11 mouse cellular contexts compared by ENCODE assay signal in the genomic region with DNA sequence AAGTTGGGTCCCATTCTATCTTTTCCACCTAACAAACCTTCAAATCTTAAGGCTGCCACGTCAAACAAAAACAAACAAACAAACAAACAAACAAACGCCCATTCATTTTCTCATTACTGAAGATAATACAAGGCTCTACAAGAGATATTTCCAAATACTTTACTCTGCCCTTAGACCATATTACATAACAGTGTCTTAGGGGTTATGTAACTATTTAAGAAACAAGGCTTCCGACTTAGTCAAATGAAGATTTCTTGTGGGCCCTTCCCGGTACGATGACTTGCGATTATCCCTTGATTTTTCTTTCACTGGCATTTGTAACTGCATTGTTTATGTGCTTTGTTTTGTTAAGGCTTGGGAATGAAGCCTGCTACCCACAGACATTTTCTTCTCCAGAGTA.
DNase-seq lines count a peak whose midpoint lies in the region; ATAC-seq and TF ChIP-seq lines count a peak whose summit lies in the region.
"Had no signal": no experiment of that assay in that cellular context is flagged by ENCODE, and none has a peak within 500 bp of the region (broad histone marks: within the 10 kb centered on the region; RNA-seq: fewer than 3 reads in every experiment).

No protein-coding gene starts in this region.

- peak overlapping the region; percentile 16; the same call in 1 of the 2 replicates for H3K9ac ChIP-seq in liver, adult 2 months (ENCODE audit: low read depth, low read length)
- no peak overlapping the region for H3K9ac ChIP-seq in liver, embryonic 12.5 days
- no peak overlapping the region for H3K9ac ChIP-seq in embryonic facial prominence, embryonic 13.5 days
- no peak overlapping the region for H3K9ac ChIP-seq in limb, embryonic 15.5 days
- H3K9ac ChIP-seq: forebrain, embryonic 12.5 days; hindbrain, embryonic 13.5 days had no signal

- H3K4me1 ChIP-seq in heart, embryonic 10.5 days = peaks cover 43% of the 10 kb centered on the region
- peaks cover 4% of the 10 kb centered on the region for H3K4me1 ChIP-seq in liver, adult 2 months (ENCODE audit: control insufficient read depth, insufficient read depth, low read length)
- H3K4me1 ChIP-seq in liver, embryonic 12.5 days = peaks cover 23% of the 10 kb centered on the region
- H3K4me1 ChIP-seq in embryonic facial prominence, embryonic 13.5 days = peaks cover 58% of the 10 kb centered on the region
- H3K4me1 ChIP-seq in limb, embryonic 15.5 days = peaks cover 51% of the 10 kb centered on the region

- intact Hi-C loops in heart, postnatal 36 days (cut with DNase I) = loop anchor here (5.0 kb wide), 1 partner anchor 291 kb away; no protein-coding TSS in a partner anchor

- no peaks in the 10 kb centered on the region for H3K36me3 ChIP-seq in heart, embryonic 10.5 days
- H3K36me3 ChIP-seq in liver, adult 2 months (ENCODE audit: control insufficient read depth, insufficient read depth, low read length) = no peaks in the 10 kb centered on the region
- no peaks in the 10 kb centered on the region for H3K36me3 ChIP-seq in liver, embryonic 12.5 days
- no peaks in the 10 kb centered on the region for H3K36me3 ChIP-seq in embryonic facial prominence, embryonic 13.5 days
- H3K36me3 ChIP-seq in limb, embryonic 15.5 days = no peaks in the 10 kb centered on the region
- H3K36me3 ChIP-seq: forebrain, embryonic 12.5 days; hindbrain, embryonic 13.5 days had no signal

- H3K4me2 ChIP-seq in liver, embryonic 12.5 days = no peak overlapping the region
- H3K4me2 ChIP-seq in embryonic facial prominence, embryonic 13.5 days = peak overlapping the region; percentile 30; the same call in 1 of the 2 replicates
- no peak overlapping the region for H3K4me2 ChIP-seq in limb, embryonic 15.5 days
- H3K4me2 ChIP-seq: forebrain, embryonic 12.5 days; hindbrain, embryonic 13.5 days had no signal

- no peak for ATAC-seq in liver, embryonic 12.5 days
- no peak for ATAC-seq in embryonic facial prominence, embryonic 13.5 days (ENCODE audit: insufficient number of reproducible peaks, insufficient read depth, low FRiP score, low TSS enrichment, low read depth)
- ATAC-seq in limb, embryonic 15.5 days (ENCODE audit: insufficient number of reproducible peaks, low FRiP score, low TSS enrichment, low read depth) = no peak

- 82% methylated on average over 6 of the region's 6 CpGs for WGBS in heart, embryonic 10.5 days
- WGBS in liver, adult 2 months = 64% methylated on average over 6 of the region's 6 CpGs
- WGBS in liver, embryonic 12.5 days (ENCODE audit: insufficient replicate concordance) = 76% methylated on average over 6 of the region's 6 CpGs
- WGBS in embryonic facial prominence, embryonic 13.5 days = 52% methylated on average over 6 of the region's 6 CpGs
- WGBS in limb, embryonic 15.5 days = 61% methylated on average over 6 of the region's 6 CpGs

- TF ChIP-seq CTCF in liver, adult 2 months (IDR thresholded peaks at IDR 0.05; ENCODE audit: low read depth, low read length) = no peak

- no peak for DNase-seq in heart, embryonic 10.5 days (ENCODE audit: low spot score)
- DNase-seq in heart, postnatal 36 days = no peak
- DNase-seq in liver, adult 2 months (ENCODE audit: extremely low read depth, low read depth, low spot score) = peak; percentile 61
- DNase-seq in thymus, postnatal 36 days = no peak
- no peak for DNase-seq in urinary bladder, postnatal 10 days (ENCODE audit: low spot score)
- DNase-seq: cerebellum, postnatal 36 days had no signal

- H3K27me3 ChIP-seq in heart, embryonic 10.5 days (ENCODE audit: insufficient read depth, poor library complexity, severe bottlenecking) = no peaks in the 10 kb centered on the region
- H3K27me3 ChIP-seq in liver, adult 2 months (ENCODE audit: control insufficient read depth, insufficient read depth, low read length) = no peaks in the 10 kb centered on the region
- H3K27me3 ChIP-seq in liver, embryonic 12.5 days (replicated peaks) = no peaks in the 10 kb centered on the region
- no peaks in the 10 kb centered on the region for H3K27me3 ChIP-seq in embryonic facial prominence, embryonic 13.5 days
- H3K27me3 ChIP-seq in limb, embryonic 15.5 days = no peaks in the 10 kb centered on the region
- H3K27me3 ChIP-seq: forebrain, embryonic 12.5 days; hindbrain, embryonic 13.5 days had no signal

- H3K27ac ChIP-seq in heart, embryonic 10.5 days = peak overlapping the region; percentile 60; the same call in 1 of the 2 replicates
- H3K27ac ChIP-seq in liver, adult 2 months (replicated peaks; ENCODE audit: insufficient read depth, low read depth, low read length) = peak overlapping the region; percentile 97
- H3K27ac ChIP-seq in liver, embryonic 12.5 days = no peak overlapping the region
- H3K27ac ChIP-seq in embryonic facial prominence, embryonic 13.5 days = peak overlapping the region; percentile 92
- H3K27ac ChIP-seq in limb, embryonic 15.5 days = peak overlapping the region; percentile 87
- H3K27ac ChIP-seq: forebrain, embryonic 12.5 days; hindbrain, embryonic 13.5 days had no signal

- H3K4me3 ChIP-seq in heart, embryonic 10.5 days = no peak overlapping the region
- H3K4me3 ChIP-seq in liver, adult 2 months (ENCODE audit: insufficient read depth, low read depth, low read length) = no peak overlapping the region
- no peak overlapping the region for H3K4me3 ChIP-seq in liver, embryonic 12.5 days
- H3K4me3 ChIP-seq in embryonic facial prominence, embryonic 13.5 days = no peak overlapping the region
- H3K4me3 ChIP-seq in limb, embryonic 15.5 days = no peak overlapping the region
- H3K4me3 ChIP-seq: forebrain, embryonic 12.5 days; hindbrain, embryonic 13.5 days had no signal

- no peaks in the 10 kb centered on the region for H3K9me3 ChIP-seq in heart, embryonic 10.5 days
- no peaks in the 10 kb centered on the region for H3K9me3 ChIP-seq in liver, embryonic 12.5 days (replicated peaks)
- no peaks in the 10 kb centered on the region for H3K9me3 ChIP-seq in embryonic facial prominence, embryonic 13.5 days
- H3K9me3 ChIP-seq in limb, embryonic 15.5 days = no peaks in the 10 kb centered on the region
- H3K9me3 ChIP-seq: forebrain, embryonic 12.5 days; hindbrain, embryonic 13.5 days had no signal

- no peaks in the 10 kb centered on the region for H3K79me2 ChIP-seq in liver, adult 2 months (ENCODE audit: control insufficient read depth, insufficient read depth, low read length)

- TF ChIP-seq POLR2A in liver, adult 2 months (IDR thresholded peaks at IDR 0.05; ENCODE audit: extremely low read depth, insufficient read depth, low read length) = no peak
